Mouse (Mus musculus): ENCODE data around the gene Eef2k.

GRCm38 (mm10) chr7:120933110-120933509 lies 90.5 kb downstream of the Eef2k start:
- TF ChIP-seq MAFK (IDR thresholded peaks at IDR 0.05; ENCODE audit: insufficient read depth, low read depth, low read length) (no peak), ZC3H11A (IDR thresholded peaks at IDR 0.05; ENCODE audit: borderline replicate concordance, low read depth, low read length) (no peak), ZNF384 (IDR thresholded peaks at IDR 0.05; ENCODE audit: low read depth, low read length) (no peak), CHD2 (IDR thresholded peaks at IDR 0.05; ENCODE audit: low read depth, low read length) (no peak), HCFC1 (IDR thresholded peaks at IDR 0.05; ENCODE audit: borderline replicate concordance, insufficient read depth, low read length) (no peak)
